Mouse (Mus musculus): ENCODE measurements around the gene Snd1. TPM values are rescaled to one million over a fixed set of nuclear protein-coding genes. Genes with fewer than 3 reads are reported as not detected.

Gene Snd1
- total and polyA plus RNA-seq, 3 experiments: 83.7 to 377 (median 210) TPM

DNA sequence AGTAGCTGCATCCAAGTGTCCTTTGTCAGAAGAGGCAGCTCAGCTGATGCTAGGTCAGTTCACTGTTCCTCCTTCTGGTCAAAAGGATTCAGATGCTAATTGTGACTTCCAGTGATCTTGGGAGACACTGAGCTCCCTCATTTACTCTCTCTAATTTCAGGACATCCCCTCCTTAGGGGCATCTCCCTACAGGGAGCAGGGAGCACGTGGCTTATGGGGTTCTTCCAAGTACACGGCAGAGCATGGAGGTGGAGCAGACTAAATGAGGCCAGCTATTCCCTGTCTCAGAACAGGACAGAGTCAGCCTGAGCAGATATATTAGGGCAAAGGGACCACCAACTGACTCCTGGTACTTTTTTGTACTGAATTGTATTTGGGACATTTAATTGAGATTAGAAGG lies 385.5 kb downstream of the Snd1 start:
- no peak overlapping the region for H3K4me3 ChIP-seq (replicated peaks in 1 of 3; ENCODE audit: low read depth in 2 of 3, low read length in 2 of 3, poor library complexity in 1 of 3)
- H3K9me3 ChIP-seq (replicated peaks; ENCODE audit: low read length): no peaks in the 10 kb centered on the region
- no peak overlapping the region for H3K4me2 ChIP-seq (ENCODE audit: insufficient read depth, low read depth, poor library complexity, severe bottlenecking)
- H3K27ac ChIP-seq (ENCODE audit: insufficient read depth, low read depth): no peak overlapping the region
- no peak for DNase-seq (ENCODE audit: extremely low read depth)
- H3K36me3 ChIP-seq (replicated peaks in 1 of 2; ENCODE audit: control insufficient read depth in 1 of 2, insufficient read depth in 1 of 2, low read length in 1 of 2): peaks cover 16 to 81% of the 10 kb centered on the region in 2 experiments
- H3K27me3 ChIP-seq (replicated peaks): no peaks in the 10 kb centered on the region
- TF ChIP-seq USF1 (IDR thresholded peaks at IDR 0.05; ENCODE audit: low read depth, low read length) (no peak), E2F4 (IDR thresholded peaks at IDR 0.05; ENCODE audit: insufficient replicate concordance, low read depth, low read length) (no peak), RCOR1 (conservative IDR thresholded peaks at IDR 0.05; ENCODE audit: low read depth, low read length) (no peak)
- dilution Hi-C loops (cut with MboI; ENCODE audit: extremely low pct_ligation_motif_present, extremely low pct_unique_long_range_greater_than_20kb, low sequenced_read_pairs): no loop called here
- no peaks in the 10 kb centered on the region for H3K79me2 ChIP-seq (replicated peaks; ENCODE audit: control insufficient read depth, extremely low read depth, insufficient read depth, poor library complexity, severe bottlenecking)
- H3K9ac ChIP-seq (ENCODE audit: insufficient read depth, low read depth): no peak overlapping the region
- in situ Hi-C loops (cut with MboI; ENCODE audit: low pct_ligation_motif_present, low pct_unique_long_range_greater_than_20kb, low sequenced_read_pairs): no loop called here
- peaks cover 0 to 19% of the 10 kb centered on the region in 2 experiments; a peak in 2 of 4 replicates for H3K4me1 ChIP-seq (ENCODE audit: control insufficient read depth in 1 of 2, insufficient read depth in 2 of 2)

- TF ChIP-seq MEF2A (IDR thresholded peaks at IDR 0.05; ENCODE audit: borderline replicate concordance, low read depth, low read length): no peak
- TF ChIP-seq SMC3 (IDR thresholded peaks at IDR 0.05; ENCODE audit: low read depth, low read length): no peak
- no peak for TF ChIP-seq TBP (conservative IDR thresholded peaks at IDR 0.05; ENCODE audit: low read depth, low read length)
- TF ChIP-seq HCFC1 (IDR thresholded peaks at IDR 0.05; ENCODE audit: low read depth, low read length): no peak
- no peak for TF ChIP-seq UBTF (IDR thresholded peaks at IDR 0.05; ENCODE audit: low read depth, low read length)
- no peak for TF ChIP-seq ELF1 (IDR thresholded peaks at IDR 0.05; ENCODE audit: low read depth, low read length)
- no peak for TF ChIP-seq ZNF384 (IDR thresholded peaks at IDR 0.05; ENCODE audit: low read depth, low read length)
- TF ChIP-seq IRF4 (IDR thresholded peaks at IDR 0.05; ENCODE audit: low read depth, low read length): no peak
- no peak for TF ChIP-seq POLR2AphosphoS2 (IDR thresholded peaks at IDR 0.05; ENCODE audit: low read depth, low read length)
- TF ChIP-seq KAT2A (IDR thresholded peaks at IDR 0.05; ENCODE audit: insufficient replicate concordance, low read length): no peak
- no peak for TF ChIP-seq NRF1 (IDR thresholded peaks at IDR 0.05; ENCODE audit: low read depth, low read length)
- TF ChIP-seq MAX (IDR thresholded peaks at IDR 0.05; ENCODE audit: low read length): no peak
- no peak for TF ChIP-seq JUN (IDR thresholded peaks at IDR 0.05; ENCODE audit: insufficient read depth, low read depth, low read length)
- no peak for TF ChIP-seq ZKSCAN1 (IDR thresholded peaks at IDR 0.05; ENCODE audit: borderline replicate concordance, low read depth, low read length)
- no peak for TF ChIP-seq PAX5 (IDR thresholded peaks at IDR 0.05; ENCODE audit: low read length)
- TF ChIP-seq CHD2 (IDR thresholded peaks at IDR 0.05; ENCODE audit: low read length): no peak
- no peak for TF ChIP-seq RCOR1 (conservative IDR thresholded peaks at IDR 0.05; ENCODE audit: low read depth, low read length)
- Histone ChIP-seq H3K4me2 (ENCODE audit: insufficient read depth, low read depth, poor library complexity, severe bottlenecking) (no peak overlapping the region), H3K4me3 (replicated peaks in 1 of 3; ENCODE audit: low read depth in 2 of 3, low read length in 2 of 3, poor library complexity in 1 of 3) (no peak overlapping the region), H3K9me3 (replicated peaks; ENCODE audit: low read length) (no peaks in the 10 kb centered on the region), H3K4me1 (ENCODE audit: control insufficient read depth in 1 of 2, insufficient read depth in 2 of 2) (peaks cover 0 to 16% of the 10 kb centered on the region in 2 experiments; a peak in 2 of 4 replicates), H3K36me3 (replicated peaks in 1 of 2; ENCODE audit: control insufficient read depth in 1 of 2, insufficient read depth in 1 of 2, low read length in 1 of 2) (peaks cover 16 to 80% of the 10 kb centered on the region in 2 experiments), H3K27ac (ENCODE audit: insufficient read depth, low read depth) (no peak overlapping the region), H3K9ac (ENCODE audit: insufficient read depth, low read depth) (no peak overlapping the region), H3K79me2 (replicated peaks; ENCODE audit: control insufficient read depth, extremely low read depth, insufficient read depth, poor library complexity, severe bottlenecking) (no peaks in the 10 kb centered on the region; the same call in 1 of the 2 replicates), H3K27me3 (replicated peaks) (no peaks in the 10 kb centered on the region)
- dilution Hi-C loops (cut with MboI; ENCODE audit: extremely low pct_ligation_motif_present, extremely low pct_unique_long_range_greater_than_20kb, low sequenced_read_pairs): no loop called here
- in situ Hi-C loops (cut with MboI; ENCODE audit: low pct_ligation_motif_present, low pct_unique_long_range_greater_than_20kb, low sequenced_read_pairs): no loop called here
- no peak for DNase-seq (ENCODE audit: extremely low read depth)
Measured at GRCm38 (mm10) chr6:28860922-28861321, 386.0 kb downstream of the Snd1 start.
